In the genomic region with DNA sequence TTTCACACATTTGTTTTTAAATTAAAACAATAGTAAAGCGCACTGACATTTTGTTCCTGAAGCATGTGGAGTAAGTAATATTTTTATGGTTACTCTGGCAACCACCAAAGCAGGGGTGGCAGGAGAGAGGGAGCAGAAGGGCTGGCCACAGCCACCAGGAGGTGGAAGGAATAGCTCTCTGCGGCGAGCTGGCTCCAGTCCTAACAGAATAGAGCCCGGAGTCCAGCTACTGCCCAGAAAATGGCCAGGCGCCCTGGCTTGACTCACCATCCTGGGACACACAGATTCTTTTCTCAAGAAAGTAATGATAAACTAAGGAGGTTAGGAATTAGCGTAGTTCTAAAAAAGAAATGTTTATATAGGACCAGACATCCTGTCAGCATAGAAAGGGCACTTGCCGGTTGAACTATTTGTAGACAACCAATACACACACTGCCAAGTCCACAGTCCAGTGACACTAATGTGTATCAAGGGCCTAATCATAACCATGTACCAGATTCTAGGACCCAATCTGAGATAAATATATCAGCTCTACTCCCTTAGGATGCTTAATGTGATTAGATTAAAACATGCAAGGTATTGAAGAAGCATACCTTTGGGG, we compare ENCODE assay signal across 9 mouse cellular contexts. TPM values are rescaled to one million over a fixed set of nuclear protein-coding genes. Genes with fewer than 3 reads are reported as not detected.
DNase-seq lines count a peak whose midpoint lies in the region; ATAC-seq lines count a peak whose summit lies in the region.
"Had no signal": no experiment of that assay in that cellular context is flagged by ENCODE, and none has a peak within 500 bp of the region (broad histone marks: within the 10 kb centered on the region; RNA-seq: fewer than 3 reads in every experiment).

No protein-coding gene starts in this region.

- H3K27me3 ChIP-seq in heart, embryonic 14.5 days (ENCODE audit: control insufficient read depth, insufficient read depth, low read length), result no peaks in the 10 kb centered on the region

- peaks cover 15 to 38% of the 10 kb centered on the region in 2 experiments for H3K4me1 ChIP-seq in heart, embryonic 14.5 days (ENCODE audit: control insufficient read depth in 2 of 2, insufficient read depth in 2 of 2, low read length in 2 of 2)

- no peak overlapping the region for H3K4me2 ChIP-seq in heart, embryonic 14.5 days (ENCODE audit: low read length)

- no peak overlapping the region for H3K4me3 ChIP-seq in heart, embryonic 14.5 days (ENCODE audit: control insufficient read depth in 1 of 2, insufficient read depth in 1 of 2, low read depth in 1 of 2, low read length in 2 of 2)

- no peaks in the 10 kb centered on the region for H3K9me3 ChIP-seq in heart, embryonic 14.5 days (ENCODE audit: control insufficient read depth, low read length)
- H3K9me3 ChIP-seq: G1E had no signal

- 47% methylated on average over 7 of the region's 7 CpGs for WGBS in heart, embryonic 14.5 days

- DNase-seq in layer of hippocampus, adult 11-12 months (ENCODE audit: low spot score), result peak; percentile 35
- DNase-seq in layer of hippocampus, adult 9-10 months (ENCODE audit: low spot score), result no peak
- DNase-seq in cerebellum, adult 8-10 months, result peak; percentile 87
- DNase-seq in lung, postnatal 14 days, result peak; percentile 57
- no peak for DNase-seq in thymus, postnatal 10 days (ENCODE audit: low spot score in 2 of 2)
- no peak for DNase-seq in thymus, adult 18-20 months
- no peak for DNase-seq in ovary, adult 18-20 months (ENCODE audit: low spot score)

- peak overlapping the region; percentile 16 to 50; a peak in 3 of 4 replicates for H3K27ac ChIP-seq in heart, embryonic 14.5 days (replicated peaks in 1 of 2; ENCODE audit: control insufficient read depth in 1 of 2, insufficient read depth in 1 of 2, low read depth in 2 of 2, low read length in 2 of 2)

- 0 out of 2 replicates have a peak, but pooled peaks have one; percentile 33 for ATAC-seq in heart, embryonic 14.5 days (ENCODE audit: insufficient number of reproducible peaks, insufficient read depth, low FRiP score, low read depth)

- H3K36me3 ChIP-seq in heart, embryonic 14.5 days (ENCODE audit: control insufficient read depth, insufficient read depth, low read length), result no peaks in the 10 kb centered on the region
- H3K36me3 ChIP-seq: G1E had no signal

- no peak overlapping the region for H3K9ac ChIP-seq in heart, embryonic 14.5 days (ENCODE audit: low read length)

RNA-seq across cellular contexts. Expression of gene Ryr2, which starts 18.3 kb away (rescaled TPM):
- 64.8 and 69.1 TPM in 2 replicates for polyA plus RNA-seq in heart, embryonic 14.5 days (2014; fragmentation: Nextera tagmentation; extraction: Ambion mirVana)
- polyA plus RNA-seq: G1E had no signal

Comparison
In these comparisons a context has a peak if more than half of its experiments do, and no peak if none do; other contexts are left out.
1. DNase-seq: peak in layer of hippocampus, adult 11-12 months (single experiment), cerebellum, adult 8-10 months (single experiment) and lung, postnatal 14 days (single experiment); none in layer of hippocampus, adult 9-10 months (single experiment), thymus, postnatal 10 days (0 of 2), thymus, adult 18-20 months (0 of 2) and ovary, adult 18-20 months (single experiment).